Mouse (Mus musculus): ENCODE data around the gene Sh3pxd2a. TPM values are rescaled to one million over a fixed set of nuclear protein-coding genes. Genes with fewer than 3 reads are reported as not detected.

The Sh3pxd2a gene
- total and polyA plus RNA-seq, 3 experiments: 3.9 to 11.3 TPM; not detected in 1

DNA sequence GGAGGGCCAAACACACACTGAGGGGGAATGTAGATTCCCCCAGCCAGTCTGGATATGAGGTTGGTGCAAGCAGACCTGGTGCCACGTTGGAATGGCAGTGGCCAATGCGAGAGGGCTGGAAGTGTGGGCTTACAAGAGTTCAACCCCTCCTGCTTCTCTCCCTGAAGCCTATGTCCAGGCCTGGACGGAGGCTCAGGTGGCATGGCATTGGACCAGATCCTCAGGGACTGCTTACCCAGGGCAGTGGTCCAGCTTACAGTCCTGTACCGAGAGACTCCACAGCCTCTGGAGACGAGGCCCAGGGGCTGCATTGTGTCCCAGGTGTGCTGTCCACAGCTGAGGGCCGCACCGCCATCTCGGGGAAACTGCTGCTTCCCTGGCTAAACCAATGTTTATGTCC, 218.7 kb downstream of the Sh3pxd2a start:
- no peak overlapping the region for H3K4me3 ChIP-seq (ENCODE audit: control insufficient read depth in 1 of 2, insufficient read depth in 1 of 2, low read depth in 2 of 2, low read length in 2 of 2)
- no peak overlapping the region for H3K27ac ChIP-seq (ENCODE audit: control insufficient read depth, low read depth, low read length)
- no peaks in the 10 kb centered on the region for H3K27me3 ChIP-seq (ENCODE audit: control insufficient read depth in 1 of 2, insufficient read depth in 2 of 2, low read length in 2 of 2)

DNA sequence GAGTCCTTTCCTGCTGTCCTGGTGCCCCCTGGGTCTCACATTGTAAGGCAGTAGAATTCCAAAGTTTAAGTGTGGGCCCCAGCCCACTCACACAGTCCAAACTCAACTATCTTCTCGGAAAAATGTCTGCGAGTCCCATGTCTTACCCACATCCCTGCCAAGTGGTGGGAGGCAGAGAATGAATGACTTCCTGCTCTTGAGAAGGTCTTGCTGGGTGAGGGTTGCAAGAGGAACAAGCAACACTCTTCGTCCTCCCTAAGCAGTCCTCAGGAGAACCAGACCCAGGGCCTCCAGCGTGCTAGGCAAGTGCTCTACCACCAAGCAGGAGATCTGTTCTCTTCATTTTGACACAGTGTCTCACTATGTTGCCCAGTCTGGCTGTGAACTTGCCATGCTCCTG, 222.0 kb downstream of the Sh3pxd2a start:
- H3K36me3 ChIP-seq (ENCODE audit: control insufficient read depth in 1 of 2, insufficient read depth in 2 of 2, low read length in 2 of 2): no peaks in the 10 kb centered on the region
- no peaks in the 10 kb centered on the region for H3K4me1 ChIP-seq (ENCODE audit: control insufficient read depth in 1 of 2, insufficient read depth in 2 of 2, low read length in 2 of 2)
- TF ChIP-seq E2F4 (IDR thresholded peaks at IDR 0.05; ENCODE audit: borderline replicate concordance, low read depth, low read length) (no peak), MYB (IDR thresholded peaks at IDR 0.05; ENCODE audit: low read depth, low read length) (no peak), TAL1 (IDR thresholded peaks at IDR 0.05; ENCODE audit: low read length) (no peak), UBTF (IDR thresholded peaks at IDR 0.05; ENCODE audit: borderline replicate concordance, insufficient read depth, low read depth, low read length) (no peak), ETS1 (IDR thresholded peaks at IDR 0.05; ENCODE audit: low read depth, low read length) (no peak), JUND (IDR thresholded peaks at IDR 0.05; ENCODE audit: low read depth, low read length) (no peak), ZC3H11A (IDR thresholded peaks at IDR 0.05; ENCODE audit: low read depth, low read length) (no peak), TBP (IDR thresholded peaks at IDR 0.05; ENCODE audit: low read depth, low read length) (no peak), SIN3A (IDR thresholded peaks at IDR 0.05; ENCODE audit: low read length) (no peak), MYC (IDR thresholded peaks at IDR 0.05; ENCODE audit: low read depth, low read length) (no peak), NRF1 (IDR thresholded peaks at IDR 0.05; ENCODE audit: insufficient read depth, low read depth, low read length, poor library complexity, severe bottlenecking) (no peak), ZNF384 (IDR thresholded peaks at IDR 0.05; ENCODE audit: low read depth, low read length) (no peak), MAX (IDR thresholded peaks at IDR 0.05; ENCODE audit: low read length) (no peak), ZKSCAN1 (IDR thresholded peaks at IDR 0.05; ENCODE audit: low read depth, low read length) (no peak), POLR2AphosphoS2 (IDR thresholded peaks at IDR 0.05; ENCODE audit: low read length) (no peak)
- no peak for DNase-seq (ENCODE audit: low read depth, low spot score)
- H3K9ac ChIP-seq (ENCODE audit: control insufficient read depth, low read depth, low read length, poor library complexity, severe bottlenecking): no peak overlapping the region
- H3K79me2 ChIP-seq (ENCODE audit: control insufficient read depth, insufficient read depth, low read length, poor library complexity): no peaks in the 10 kb centered on the region
- H3K9me3 ChIP-seq (replicated peaks; ENCODE audit: insufficient read depth, low read length): no peaks in the 10 kb centered on the region
- H3K27me3 ChIP-seq (ENCODE audit: control insufficient read depth in 1 of 2, insufficient read depth in 2 of 2, low read length in 2 of 2): no peaks in the 10 kb centered on the region
- H3K27ac ChIP-seq (ENCODE audit: control insufficient read depth, low read depth, low read length): no peak overlapping the region
- no peak overlapping the region for H3K4me3 ChIP-seq (ENCODE audit: control insufficient read depth in 1 of 2, insufficient read depth in 1 of 2, low read depth in 2 of 2, low read length in 2 of 2)

More for the DNA sequence above, 218.7 kb downstream of the Sh3pxd2a start:
- no peaks in the 10 kb centered on the region for H3K4me1 ChIP-seq (ENCODE audit: control insufficient read depth in 1 of 2, insufficient read depth in 2 of 2, low read length in 2 of 2)
- no peak overlapping the region for H3K9ac ChIP-seq (ENCODE audit: control insufficient read depth, low read depth, low read length, poor library complexity, severe bottlenecking)
- no peak for DNase-seq (ENCODE audit: low read depth, low spot score)
- H3K36me3 ChIP-seq (ENCODE audit: control insufficient read depth in 1 of 2, insufficient read depth in 2 of 2, low read length in 2 of 2): no peaks in the 10 kb centered on the region
- no peak for TF ChIP-seq ETS1 (IDR thresholded peaks at IDR 0.05; ENCODE audit: low read depth, low read length)
- TF ChIP-seq CHD1 (IDR thresholded peaks at IDR 0.05; ENCODE audit: low read depth, low read length): no peak
- no peak for TF ChIP-seq CHD2 (IDR thresholded peaks at IDR 0.05; ENCODE audit: low read length)
- no peak for TF ChIP-seq MAZ (IDR thresholded peaks at IDR 0.05; ENCODE audit: low read depth, low read length)
- no peak for TF ChIP-seq RCOR1 (IDR thresholded peaks at IDR 0.05; ENCODE audit: low read depth, low read length)
- no peak for TF ChIP-seq ZKSCAN1 (IDR thresholded peaks at IDR 0.05; ENCODE audit: low read depth, low read length)
- H3K79me2 ChIP-seq (ENCODE audit: control insufficient read depth, insufficient read depth, low read length, poor library complexity): no peaks in the 10 kb centered on the region
- H3K9me3 ChIP-seq (replicated peaks; ENCODE audit: insufficient read depth, low read length): no peaks in the 10 kb centered on the region
